Mouse (Mus musculus) bone marrow, adult 2 months (tissue): ENCODE measurements around the gene Cemip2.

ENCODE experiments used
- CTCF ChIP-seq: fragments of 200-500 bp; IDR thresholded peaks from 2 replicates; pipeline ENCODE4 v1.5.1; 2011; ENCODE audit warnings: low read length, control low read depth; ENCODE audit not compliant: control insufficient read depth, insufficient read depth
- POLR2A ChIP-seq: fragments of 200-500 bp; IDR thresholded peaks from 2 replicates; pipeline ENCODE4 v1.6.1; 2011; ENCODE audit warnings: low read depth, mild to moderate bottlenecking, control low read depth, low read length, borderline replicate concordance; ENCODE audit not compliant: control insufficient read depth

DNA sequence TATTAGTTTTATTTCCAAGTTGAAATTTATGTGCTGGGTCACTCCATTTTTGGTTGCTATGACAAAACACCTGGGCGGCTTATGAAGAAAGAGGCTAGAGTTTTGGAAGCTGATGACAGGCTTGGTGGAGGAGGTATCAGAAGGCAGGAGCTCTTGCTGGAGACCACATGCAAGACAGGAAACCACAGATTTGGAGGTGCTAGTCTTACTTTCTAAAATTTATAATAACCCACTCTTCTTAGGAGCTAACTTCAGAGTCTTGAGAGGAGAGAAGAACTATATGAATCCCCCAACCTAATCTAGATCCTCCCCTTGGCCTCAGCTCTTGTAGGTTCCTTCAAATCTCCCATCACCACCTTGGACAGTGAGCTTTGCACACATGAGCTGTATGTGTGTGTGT, 6.6 kb upstream of the Cemip2 start:
- no peak for TF ChIP-seq CTCF
- no peak for TF ChIP-seq POLR2A
